Mouse (Mus musculus): ENCODE data around the gene Adra2b. TPM values are rescaled to one million over a fixed set of nuclear protein-coding genes. Genes with fewer than 3 reads are reported as not detected.

The Adra2b gene
- polyA plus RNA-seq, 1 experiment from 2014 or later: not detected

GRCm38 (mm10) chr2:127383881-127384280, 20.9 kb downstream of the Adra2b start:
- 76% methylated on average over 7 of the region's 7 CpGs for WGBS (ENCODE audit: missing documents)
- Histone ChIP-seq H3K79me2 (ENCODE audit: inconsistent target) (no peaks in the 10 kb centered on the region), H3K36me3 (ENCODE audit: inconsistent target) (no peaks in the 10 kb centered on the region), H3K4me3 (ENCODE audit: inconsistent target) (no peak overlapping the region), H3K27ac (no peak overlapping the region)

- H3K79me2 ChIP-seq (ENCODE audit: inconsistent target): no peaks in the 10 kb centered on the region
- H3K27ac ChIP-seq: no peak overlapping the region
- WGBS (ENCODE audit: missing documents): 73% methylated on average over 2 of the region's 2 CpGs
- no peaks in the 10 kb centered on the region for H3K36me3 ChIP-seq (ENCODE audit: inconsistent target)
- H3K4me3 ChIP-seq (ENCODE audit: inconsistent target): no peak overlapping the region
Measured at GRCm38 (mm10) chr2:127387521-127387920, 24.5 kb downstream of the Adra2b start.

- WGBS (ENCODE audit: missing documents): 84% methylated on average over 3 of the region's 3 CpGs
- Histone ChIP-seq H3K27ac (no peak overlapping the region), H3K36me3 (ENCODE audit: inconsistent target) (no peaks in the 10 kb centered on the region), H3K79me2 (ENCODE audit: inconsistent target) (no peaks in the 10 kb centered on the region), H3K4me3 (ENCODE audit: inconsistent target) (no peak overlapping the region)
Measured at GRCm38 (mm10) chr2:127390352-127390751, 27.3 kb downstream of the Adra2b start.

GRCm38 (mm10) chr2:127390846-127391245, 27.8 kb downstream of the Adra2b start:
- Histone ChIP-seq H3K79me2 (ENCODE audit: inconsistent target) (no peaks in the 10 kb centered on the region), H3K27ac (no peak overlapping the region), H3K4me3 (ENCODE audit: inconsistent target) (no peak overlapping the region), H3K36me3 (ENCODE audit: inconsistent target) (no peaks in the 10 kb centered on the region)
- 72% methylated on average over 4 of the region's 4 CpGs for WGBS (ENCODE audit: missing documents)

GRCm38 (mm10) chr2:127391323-127391722, 28.3 kb downstream of the Adra2b start:
- Histone ChIP-seq H3K27ac (no peak overlapping the region), H3K4me3 (ENCODE audit: inconsistent target) (no peak overlapping the region), H3K79me2 (ENCODE audit: inconsistent target) (no peaks in the 10 kb centered on the region), H3K36me3 (ENCODE audit: inconsistent target) (no peaks in the 10 kb centered on the region)
- WGBS (ENCODE audit: missing documents): 28% methylated on average over 3 of the region's 3 CpGs

GRCm38 (mm10) chr2:127394606-127395161, 31.7 kb downstream of the Adra2b start:
- no peak overlapping the region for H3K27ac ChIP-seq
- WGBS (ENCODE audit: missing documents): 90% methylated on average over 5 of the region's 5 CpGs
- no peaks in the 10 kb centered on the region for H3K36me3 ChIP-seq (ENCODE audit: inconsistent target)
- no peak overlapping the region for H3K4me3 ChIP-seq (ENCODE audit: inconsistent target)
- H3K79me2 ChIP-seq (ENCODE audit: inconsistent target): no peaks in the 10 kb centered on the region

- 91% methylated on average over 6 of the region's 7 CpGs for WGBS (ENCODE audit: missing documents)
- Histone ChIP-seq H3K36me3 (ENCODE audit: inconsistent target) (no peaks in the 10 kb centered on the region), H3K4me3 (ENCODE audit: inconsistent target) (no peak overlapping the region), H3K79me2 (ENCODE audit: inconsistent target) (no peaks in the 10 kb centered on the region), H3K27ac (no peak overlapping the region)
Measured at GRCm38 (mm10) chr2:127398738-127399137, 35.7 kb downstream of the Adra2b start.

GRCm38 (mm10) chr2:127411126-127411525, 48.1 kb downstream of the Adra2b start:
- H3K79me2 ChIP-seq (ENCODE audit: inconsistent target): no peaks in the 10 kb centered on the region
- 91% methylated on average over 6 of the region's 6 CpGs for WGBS (ENCODE audit: missing documents)
- H3K27ac ChIP-seq: no peak overlapping the region
- H3K36me3 ChIP-seq (ENCODE audit: inconsistent target): no peaks in the 10 kb centered on the region
- H3K4me3 ChIP-seq (ENCODE audit: inconsistent target): no peak overlapping the region

- 81% methylated on average over 10 of the region's 10 CpGs for WGBS (ENCODE audit: missing documents)
- no peaks in the 10 kb centered on the region for H3K36me3 ChIP-seq (ENCODE audit: inconsistent target)
- no peak overlapping the region for H3K27ac ChIP-seq
- H3K79me2 ChIP-seq (ENCODE audit: inconsistent target): no peaks in the 10 kb centered on the region
- no peak overlapping the region for H3K4me3 ChIP-seq (ENCODE audit: inconsistent target)
Measured at GRCm38 (mm10) chr2:127415806-127416205, 52.8 kb downstream of the Adra2b start.

GRCm38 (mm10) chr2:127416706-127417105, 53.7 kb downstream of the Adra2b start:
- no peaks in the 10 kb centered on the region for H3K79me2 ChIP-seq (ENCODE audit: inconsistent target)
- 68% methylated on average over 3 of the region's 3 CpGs for WGBS (ENCODE audit: missing documents)
- H3K27ac ChIP-seq: no peak overlapping the region
- no peak overlapping the region for H3K4me3 ChIP-seq (ENCODE audit: inconsistent target)
- H3K36me3 ChIP-seq (ENCODE audit: inconsistent target): no peaks in the 10 kb centered on the region

Other genes starting within 250 kb of the Adra2b start
- gene Ncaph, start 229.3 kb upstream of the Adra2b start, polyA plus RNA-seq (2018): 7.7 to 21.8 TPM (median 19.2 TPM) in 3 replicates
- gene Itpripl1, start 219.8 kb upstream of the Adra2b start, polyA plus RNA-seq (2018): 18.4 to 28.0 TPM (median 22.5 TPM) in 3 replicates
- 0.63 to 1.0 TPM (median 0.79 TPM) in 3 replicates for gene 1810024B03Rik, start 154.9 kb upstream of the Adra2b start, polyA plus RNA-seq (2018)
- gene Snrnp200, start 154.8 kb upstream of the Adra2b start, polyA plus RNA-seq (2018): 44.6 to 52.3 TPM (median 48.2 TPM) in 3 replicates
- 34.0 to 44.5 TPM (median 35.1 TPM) in 3 replicates for gene Ciao1, start 115.4 kb upstream of the Adra2b start, polyA plus RNA-seq (2018)
- 41.4 to 70.2 TPM (median 50.3 TPM) in 3 replicates for gene Tmem127, start 115.3 kb upstream of the Adra2b start, polyA plus RNA-seq (2018)
- gene Stard7, start 93.0 kb upstream of the Adra2b start, polyA plus RNA-seq (2018): 14.5 to 35.9 TPM (median 26.1 TPM) in 3 replicates
- 2.5 to 7.1 TPM (median 3.9 TPM) in 3 replicates for gene Dusp2, start 27.0 kb upstream of the Adra2b start, polyA plus RNA-seq (2018)
- gene Astl, start 24.6 kb upstream of the Adra2b start, polyA plus RNA-seq (2018): not detected in 3 replicates
- gene Gpat2, start 62.0 kb downstream of the Adra2b start, polyA plus RNA-seq (2018): 0.09 TPM in 1 of 3 replicates, not detected in the others
- gene Fahd2a, start 81.4 kb downstream of the Adra2b start, polyA plus RNA-seq (2018): 4.1 to 11.8 TPM (median 9.2 TPM) in 3 replicates
- gene Kcnip3, start 158.9 kb downstream of the Adra2b start, polyA plus RNA-seq (2018): not detected in 3 replicates
- gene Prom2, start 178.3 kb downstream of the Adra2b start, polyA plus RNA-seq (2018): not detected in 3 replicates
- 1.2 to 1.7 TPM (median 1.4 TPM) in 3 replicates for gene Zfp661, start 223.9 kb downstream of the Adra2b start, polyA plus RNA-seq (2018)
- 23.5 to 46.2 TPM (median 34.0 TPM) in 3 replicates for gene Mrps5, start 224.0 kb downstream of the Adra2b start, polyA plus RNA-seq (2018)